Mouse (Mus musculus): ENCODE measurements around the gene Mex3b. TPM values are rescaled to one million over a fixed set of nuclear protein-coding genes. Genes with fewer than 3 reads are reported as not detected.
A peak's percentile ranks its signal among the peaks of the same experiment; 100 is the strongest.

The Mex3b gene
- polyA plus RNA-seq, 1 experiment from 2014 or later, result 20.7 TPM

GRCm38 (mm10) chr7:82876551-82876950 lies 9.4 kb downstream of the Mex3b start:
- Histone ChIP-seq H3K9me3 (ENCODE audit: control insufficient read depth, low read length) (no peaks in the 10 kb centered on the region), H3K9ac (ENCODE audit: low read depth, low read length) (no peak overlapping the region), H3K27ac (ENCODE audit: low read depth, low read length) (no peak overlapping the region), H3K4me1 (ENCODE audit: control insufficient read depth, insufficient read depth, low read depth, low read length) (peaks cover 10% of the 10 kb centered on the region), H3K36me3 (ENCODE audit: control insufficient read depth, insufficient read depth, low read length) (no peaks in the 10 kb centered on the region), H3K27me3 (replicated peaks; ENCODE audit: control insufficient read depth, insufficient read depth, low read length) (no peaks in the 10 kb centered on the region), H3K4me2 (ENCODE audit: low read length) (no peak overlapping the region), H3K4me3 (ENCODE audit: low read length) (no peak overlapping the region)
- 62% methylated on average over 5 of the region's 5 CpGs for WGBS
- ATAC-seq, result no peak

DNA sequence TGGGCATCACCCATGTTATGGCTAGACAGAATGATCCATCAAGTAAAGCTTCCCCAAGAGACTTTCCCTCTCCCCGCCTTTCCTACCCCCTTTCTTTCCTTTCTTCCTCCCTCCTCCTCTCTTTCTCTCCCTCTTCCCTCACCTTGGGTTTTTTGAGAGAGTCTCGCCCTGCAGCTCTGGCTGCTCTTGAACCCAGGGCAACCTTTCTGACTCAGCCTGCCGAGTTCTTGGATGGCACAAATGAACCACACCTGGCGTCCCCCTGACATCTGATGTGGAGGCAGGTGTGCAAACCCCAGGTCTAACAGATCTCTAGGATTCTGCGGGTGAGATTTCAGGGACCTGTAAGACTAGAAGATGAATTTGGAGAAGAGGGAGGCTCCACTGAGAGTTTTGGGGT lies 12.9 kb downstream of the Mex3b start:
- H3K27ac ChIP-seq (ENCODE audit: low read depth, low read length), result no peak overlapping the region
- no peak for ATAC-seq
- no peaks in the 10 kb centered on the region for H3K36me3 ChIP-seq (ENCODE audit: control insufficient read depth, insufficient read depth, low read length)
- WGBS, result 94% methylated on average over 5 of the region's 5 CpGs
- no peak overlapping the region for H3K9ac ChIP-seq (ENCODE audit: low read depth, low read length)
- no peak overlapping the region for H3K4me2 ChIP-seq (ENCODE audit: low read length)
- H3K4me1 ChIP-seq (ENCODE audit: control insufficient read depth, insufficient read depth, low read depth, low read length), result no peaks in the 10 kb centered on the region
- H3K9me3 ChIP-seq (ENCODE audit: control insufficient read depth, low read length), result no peaks in the 10 kb centered on the region
- H3K4me3 ChIP-seq (ENCODE audit: low read length), result no peak overlapping the region
- no peaks in the 10 kb centered on the region for H3K27me3 ChIP-seq (replicated peaks; ENCODE audit: control insufficient read depth, insufficient read depth, low read length)

DNA sequence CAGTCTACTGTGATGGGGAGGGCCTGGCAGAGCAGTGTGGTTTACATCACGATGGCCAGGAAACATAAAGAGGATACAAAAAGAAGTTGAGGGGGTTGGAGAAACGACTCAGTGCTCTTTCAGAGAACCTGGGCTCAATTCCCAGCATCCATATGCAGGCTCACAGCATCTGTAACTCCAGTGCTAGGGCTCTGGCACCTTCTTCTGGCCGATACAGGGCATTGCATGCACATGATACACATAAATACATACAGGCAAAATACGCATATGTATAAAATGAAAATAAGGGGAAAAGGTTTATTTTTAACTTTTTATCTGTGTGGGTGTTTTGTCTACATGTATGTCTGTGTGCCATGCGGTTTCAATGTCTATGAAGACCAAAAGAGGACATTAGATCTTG lies 13.6 kb downstream of the Mex3b start:
- no peak overlapping the region for H3K27ac ChIP-seq (ENCODE audit: low read depth, low read length)
- H3K4me2 ChIP-seq (ENCODE audit: low read length), result no peak overlapping the region
- no peak overlapping the region for H3K4me3 ChIP-seq (ENCODE audit: low read length)
- H3K9ac ChIP-seq (ENCODE audit: low read depth, low read length), result no peak overlapping the region
- no peaks in the 10 kb centered on the region for H3K27me3 ChIP-seq (replicated peaks; ENCODE audit: control insufficient read depth, insufficient read depth, low read length)
- ATAC-seq, result no peak
- no peaks in the 10 kb centered on the region for H3K4me1 ChIP-seq (ENCODE audit: control insufficient read depth, insufficient read depth, low read depth, low read length)
- no peaks in the 10 kb centered on the region for H3K36me3 ChIP-seq (ENCODE audit: control insufficient read depth, insufficient read depth, low read length)
- 87% methylated on average over 5 of the region's 5 CpGs for WGBS
- H3K9me3 ChIP-seq (ENCODE audit: control insufficient read depth, low read length), result no peaks in the 10 kb centered on the region

GRCm38 (mm10) chr7:82890317-82890850 lies 23.3 kb downstream of the Mex3b start:
- Histone ChIP-seq H3K9ac (ENCODE audit: low read depth, low read length) (no peak overlapping the region), H3K4me2 (ENCODE audit: low read length) (no peak overlapping the region), H3K27ac (ENCODE audit: low read depth, low read length) (no peak overlapping the region), H3K4me1 (ENCODE audit: control insufficient read depth, insufficient read depth, low read depth, low read length) (no peaks in the 10 kb centered on the region), H3K9me3 (ENCODE audit: control insufficient read depth, low read length) (no peaks in the 10 kb centered on the region), H3K27me3 (replicated peaks; ENCODE audit: control insufficient read depth, insufficient read depth, low read length) (no peaks in the 10 kb centered on the region), H3K36me3 (ENCODE audit: control insufficient read depth, insufficient read depth, low read length) (no peaks in the 10 kb centered on the region), H3K4me3 (ENCODE audit: low read length) (no peak overlapping the region)
- WGBS, result 80% methylated on average over 6 of the region's 6 CpGs
- no peak for ATAC-seq

GRCm38 (mm10) chr7:82890875-82891515 lies 23.9 kb downstream of the Mex3b start:
- 40% methylated on average over 1 of the region's 1 CpGs for WGBS
- Histone ChIP-seq H3K27me3 (replicated peaks; ENCODE audit: control insufficient read depth, insufficient read depth, low read length) (no peaks in the 10 kb centered on the region), H3K4me3 (ENCODE audit: low read length) (no peak overlapping the region), H3K4me2 (ENCODE audit: low read length) (no peak overlapping the region), H3K9ac (ENCODE audit: low read depth, low read length) (no peak overlapping the region), H3K9me3 (ENCODE audit: control insufficient read depth, low read length) (no peaks in the 10 kb centered on the region), H3K27ac (ENCODE audit: low read depth, low read length) (no peak overlapping the region), H3K4me1 (ENCODE audit: control insufficient read depth, insufficient read depth, low read depth, low read length) (no peaks in the 10 kb centered on the region), H3K36me3 (ENCODE audit: control insufficient read depth, insufficient read depth, low read length) (no peaks in the 10 kb centered on the region)
- ATAC-seq, result no peak

DNA sequence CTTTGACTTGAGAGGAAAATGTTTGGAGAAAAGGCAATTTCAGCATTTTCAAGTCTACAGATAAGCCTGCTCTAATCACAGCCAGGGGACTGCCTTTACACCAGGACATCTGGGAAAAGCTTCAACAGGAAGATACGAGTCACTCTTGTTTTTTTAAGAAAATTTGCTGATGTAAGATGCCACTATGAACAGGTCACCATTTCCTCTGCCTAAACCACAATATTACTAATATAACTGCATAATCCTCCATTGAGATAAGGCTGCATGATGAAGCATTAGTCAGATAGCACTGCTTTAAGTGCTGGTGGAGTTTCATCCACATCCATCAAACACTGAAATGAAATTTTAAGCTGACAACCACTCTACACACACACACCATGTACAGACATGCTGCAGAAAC lies 27.2 kb downstream of the Mex3b start:
- ATAC-seq, result no peak
- 67% methylated on average over 1 of the region's 1 CpGs for WGBS
- Histone ChIP-seq H3K9ac (ENCODE audit: low read depth, low read length) (no peak overlapping the region), H3K9me3 (ENCODE audit: control insufficient read depth, low read length) (no peaks in the 10 kb centered on the region), H3K36me3 (ENCODE audit: control insufficient read depth, insufficient read depth, low read length) (no peaks in the 10 kb centered on the region), H3K27ac (ENCODE audit: low read depth, low read length) (no peak overlapping the region), H3K4me1 (ENCODE audit: control insufficient read depth, insufficient read depth, low read depth, low read length) (no peaks in the 10 kb centered on the region), H3K4me3 (ENCODE audit: low read length) (no peak overlapping the region), H3K27me3 (replicated peaks; ENCODE audit: control insufficient read depth, insufficient read depth, low read length) (no peaks in the 10 kb centered on the region), H3K4me2 (ENCODE audit: low read length) (no peak overlapping the region)

DNA sequence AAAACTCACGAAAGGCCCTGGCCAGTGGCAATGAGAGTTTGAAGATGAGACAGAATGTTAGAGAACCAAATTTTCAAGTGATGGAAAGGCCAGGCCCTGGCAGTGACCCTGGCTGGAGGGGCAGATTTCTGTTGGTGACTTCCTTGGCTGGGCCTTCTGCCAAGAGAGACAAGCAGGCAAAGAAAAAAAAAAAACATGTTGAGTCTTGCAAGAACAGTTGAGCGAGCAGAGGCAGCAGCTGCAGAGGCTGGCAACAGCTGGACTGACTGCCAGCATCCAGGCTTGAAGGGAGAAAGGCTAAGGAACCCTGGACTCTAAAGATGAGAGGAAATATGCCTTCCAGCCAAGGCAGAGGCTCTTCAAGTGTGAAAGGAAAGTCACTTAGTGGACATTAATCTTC lies 28.5 kb downstream of the Mex3b start:
- no peak for ATAC-seq
- 49% methylated on average over 2 of the region's 2 CpGs for WGBS
- H3K9ac ChIP-seq (ENCODE audit: low read depth, low read length), result no peak overlapping the region

GRCm38 (mm10) chr7:82896750-82897149 lies 29.6 kb downstream of the Mex3b start:
- ATAC-seq, result peak; percentile 60

More for the DNA sequence above, 28.5 kb downstream of the Mex3b start:
- Histone ChIP-seq H3K4me1 (ENCODE audit: control insufficient read depth, insufficient read depth, low read depth, low read length) (no peaks in the 10 kb centered on the region), H3K4me2 (ENCODE audit: low read length) (no peak overlapping the region), H3K27ac (ENCODE audit: low read depth, low read length) (no peak overlapping the region), H3K27me3 (replicated peaks; ENCODE audit: control insufficient read depth, insufficient read depth, low read length) (no peaks in the 10 kb centered on the region), H3K9me3 (ENCODE audit: control insufficient read depth, low read length) (no peaks in the 10 kb centered on the region), H3K36me3 (ENCODE audit: control insufficient read depth, insufficient read depth, low read length) (no peaks in the 10 kb centered on the region), H3K4me3 (ENCODE audit: low read length) (no peak overlapping the region)

DNA sequence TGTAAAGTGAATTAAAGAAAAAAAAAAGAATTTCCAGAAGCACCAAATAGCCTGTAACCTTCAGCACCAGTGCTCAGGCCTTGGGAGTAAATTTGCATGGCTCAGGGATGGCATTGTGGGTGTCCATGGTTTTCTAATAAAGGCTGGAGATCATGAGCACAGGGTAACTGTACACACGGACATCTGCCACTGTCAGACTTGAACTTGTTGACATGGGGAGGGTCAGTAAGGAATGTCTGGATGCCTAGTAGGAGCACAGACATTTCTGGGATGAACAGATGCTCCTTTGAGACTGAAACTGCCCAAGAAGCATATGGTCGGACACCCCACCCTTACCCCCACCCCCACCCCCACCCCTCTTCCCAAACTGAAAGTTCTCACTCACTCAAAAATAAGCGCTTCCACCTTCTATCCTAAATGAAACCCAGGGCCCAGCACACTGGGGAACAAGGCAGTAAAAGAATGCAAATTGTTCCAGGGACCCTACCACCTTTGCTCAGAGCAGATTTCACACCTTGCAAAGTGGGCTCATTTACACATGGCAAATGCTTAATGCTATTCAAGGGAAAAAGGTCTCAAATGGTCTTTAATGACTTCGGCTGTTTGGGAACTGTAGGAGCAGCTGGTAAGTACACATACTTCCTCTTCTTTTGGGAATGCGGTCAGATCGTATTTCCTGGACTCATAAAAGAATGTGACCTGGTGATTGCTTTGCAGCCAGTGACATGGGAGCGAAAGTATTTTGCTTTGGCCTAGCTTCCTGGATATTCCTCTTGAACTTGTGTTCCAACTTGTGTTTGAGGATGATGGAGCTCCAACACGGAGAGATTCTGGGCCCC lies 32.5 kb downstream of the Mex3b start:
- Histone ChIP-seq H3K4me3 (ENCODE audit: low read length) (no peak overlapping the region), H3K9ac (ENCODE audit: low read depth, low read length) (no peak overlapping the region), H3K9me3 (ENCODE audit: control insufficient read depth, low read length) (no peaks in the 10 kb centered on the region), H3K36me3 (ENCODE audit: control insufficient read depth, insufficient read depth, low read length) (no peaks in the 10 kb centered on the region), H3K27ac (ENCODE audit: low read depth, low read length) (no peak overlapping the region), H3K4me1 (ENCODE audit: control insufficient read depth, insufficient read depth, low read depth, low read length) (no peaks in the 10 kb centered on the region), H3K27me3 (replicated peaks; ENCODE audit: control insufficient read depth, insufficient read depth, low read length) (no peaks in the 10 kb centered on the region), H3K4me2 (ENCODE audit: low read length) (no peak overlapping the region)
- no peak for ATAC-seq
- 73% methylated on average over 8 of the region's 8 CpGs for WGBS

More at GRCm38 (mm10) chr7:82896750-82897149, 29.6 kb downstream of the Mex3b start:
- Histone ChIP-seq H3K4me3 (ENCODE audit: low read length) (no peak overlapping the region), H3K9ac (ENCODE audit: low read depth, low read length) (no peak overlapping the region), H3K27me3 (replicated peaks; ENCODE audit: control insufficient read depth, insufficient read depth, low read length) (no peaks in the 10 kb centered on the region), H3K4me1 (ENCODE audit: control insufficient read depth, insufficient read depth, low read depth, low read length) (no peaks in the 10 kb centered on the region), H3K36me3 (ENCODE audit: control insufficient read depth, insufficient read depth, low read length) (no peaks in the 10 kb centered on the region), H3K27ac (ENCODE audit: low read depth, low read length) (no peak overlapping the region), H3K4me2 (ENCODE audit: low read length) (no peak overlapping the region), H3K9me3 (ENCODE audit: control insufficient read depth, low read length) (no peaks in the 10 kb centered on the region)
- WGBS, result 24% methylated on average over 3 of the region's 3 CpGs
